Mouse (Mus musculus): Measurements from ENCODE around the gene Sdk1.

- TF ChIP-seq POLR2A (IDR thresholded peaks at IDR 0.05; ENCODE audit: insufficient read depth, low read depth, low read length), result no peak
- TF ChIP-seq CTCF (IDR thresholded peaks at IDR 0.05; ENCODE audit: insufficient read depth, low read depth, low read length), result no peak
Observed at GRCm38 (mm10) chr5:142149594-142149993, 908.3 kb downstream of the Sdk1 start.

Data from olfactory bulb, adult 2 months (tissue).